Comparison of ENCODE assay signal across 8 mouse cellular contexts in genomic region chr16:10843486-10844318, GRCm38 (mm10). TPM values are rescaled to one million over a fixed set of nuclear protein-coding genes. Genes with fewer than 3 reads are reported as not detected.
DNase-seq lines count a peak whose midpoint lies in the region; ATAC-seq and TF ChIP-seq lines count a peak whose summit lies in the region.

No protein-coding gene starts in this region.

- no peak for TF ChIP-seq POLR2A in myocyte (IDR thresholded peaks at IDR 0.05; ENCODE audit: insufficient read length, low read depth)

- H3K4me3 ChIP-seq in forebrain, embryonic 11.5 days (ENCODE audit: low read depth, low read length): no peak overlapping the region
- 0 out of 2 replicates have a peak overlapping the region, but pooled peaks have one; percentile 7 for H3K4me3 ChIP-seq in hindbrain, embryonic 15.5 days
- peak overlapping the region; percentile 30; the same call in 1 of the 2 replicates for H3K4me3 ChIP-seq in liver, embryonic 13.5 days (replicated peaks)
- no peak overlapping the region for H3K4me3 ChIP-seq in myocyte

- no peaks in the 10 kb centered on the region for H3K36me3 ChIP-seq in forebrain, embryonic 11.5 days (ENCODE audit: control insufficient read depth, insufficient read depth, low read length)
- H3K36me3 ChIP-seq in hindbrain, embryonic 15.5 days: no peaks in the 10 kb centered on the region
- H3K36me3 ChIP-seq in liver, embryonic 13.5 days: peaks cover 8% of the 10 kb centered on the region
- no peaks in the 10 kb centered on the region for H3K36me3 ChIP-seq in myocyte (ENCODE audit: control insufficient read depth, insufficient read depth)

- WGBS in forebrain, embryonic 11.5 days: 32% methylated on average over 18 of the region's 18 CpGs
- WGBS in hindbrain, embryonic 15.5 days: 23% methylated on average over 18 of the region's 18 CpGs
- 5% methylated on average over 18 of the region's 18 CpGs for WGBS in liver, embryonic 13.5 days (ENCODE audit: insufficient replicate concordance)

- DNase-seq in right cerebral cortex, postnatal 4 days: peak; percentile 24
- DNase-seq in right cerebral cortex, adult 18-20 months: no peak
- DNase-seq in forebrain, embryonic 11.5 days (ENCODE audit: low spot score): peak; percentile 63
- DNase-seq in liver, embryonic 13.5 days: peak; percentile 15
- peak; percentile 83 for DNase-seq in thymus, postnatal 25 days
- DNase-seq in right cerebral cortex, postnatal 10 days (ENCODE audit: low spot score in 2 of 2): no peak

- no peak overlapping the region for H3ac ChIP-seq in myocyte (ENCODE audit: control insufficient read depth, insufficient read length)

- peak overlapping the region; percentile 16; the same call in 1 of the 2 replicates for H3K9ac ChIP-seq in forebrain, embryonic 11.5 days (ENCODE audit: low read length)
- no peak overlapping the region for H3K9ac ChIP-seq in hindbrain, embryonic 15.5 days
- H3K9ac ChIP-seq in liver, embryonic 13.5 days: no peak overlapping the region

- no peak for ATAC-seq in forebrain, embryonic 11.5 days (replicated peaks; ENCODE audit: low FRiP score)
- 0 out of 2 replicates have a peak, but pooled peaks have one; percentile 38 for ATAC-seq in hindbrain, embryonic 15.5 days (ENCODE audit: low FRiP score, low read depth)
- peak; percentile 46; the same call in 1 of the 2 replicates for ATAC-seq in liver, embryonic 13.5 days (ENCODE audit: low read depth)

- no peaks in the 10 kb centered on the region for H3K79me2 ChIP-seq in myocyte (ENCODE audit: control insufficient read depth, insufficient read depth)

- no peaks in the 10 kb centered on the region for H3K27me3 ChIP-seq in forebrain, embryonic 11.5 days (ENCODE audit: control insufficient read depth, insufficient read depth, low read length)
- no peaks in the 10 kb centered on the region for H3K27me3 ChIP-seq in hindbrain, embryonic 15.5 days
- H3K27me3 ChIP-seq in liver, embryonic 13.5 days: peaks cover 6% of the 10 kb centered on the region; the same call in 1 of the 2 replicates
- H3K27me3 ChIP-seq in myocyte (ENCODE audit: control insufficient read depth, insufficient read depth, insufficient read length): no peaks in the 10 kb centered on the region

- H3K4me2 ChIP-seq in forebrain, embryonic 11.5 days (ENCODE audit: low read depth, low read length, severe bottlenecking): no peak overlapping the region
- H3K4me2 ChIP-seq in hindbrain, embryonic 15.5 days: peak overlapping the region; percentile 46
- peak overlapping the region; percentile 54 for H3K4me2 ChIP-seq in liver, embryonic 13.5 days
- H3K4me2 ChIP-seq in myocyte (ENCODE audit: low read depth): peak overlapping the region; percentile 12

- no peak overlapping the region for H3K27ac ChIP-seq in forebrain, embryonic 11.5 days (ENCODE audit: low read depth, low read length)
- H3K27ac ChIP-seq in hindbrain, embryonic 15.5 days (replicated peaks): 0 out of 2 replicates have a peak overlapping the region, but pooled peaks have one; percentile 18
- H3K27ac ChIP-seq in liver, embryonic 13.5 days: no peak overlapping the region

- H3K9me3 ChIP-seq in forebrain, embryonic 11.5 days (ENCODE audit: control insufficient read depth, low read length): no peaks in the 10 kb centered on the region
- no peaks in the 10 kb centered on the region for H3K9me3 ChIP-seq in hindbrain, embryonic 15.5 days
- no peaks in the 10 kb centered on the region for H3K9me3 ChIP-seq in liver, embryonic 13.5 days (replicated peaks)

- 0 out of 2 replicates have a peak, but pooled peaks cover 2% of the 10 kb centered on the region for H3K4me1 ChIP-seq in forebrain, embryonic 11.5 days (replicated peaks; ENCODE audit: control insufficient read depth, insufficient read depth, low read length)
- H3K4me1 ChIP-seq in hindbrain, embryonic 15.5 days (replicated peaks): peaks cover 9% of the 10 kb centered on the region
- peaks cover 26% of the 10 kb centered on the region for H3K4me1 ChIP-seq in liver, embryonic 13.5 days (replicated peaks)

TF ChIP-seq in myocyte, 11 proteins besides CTCF, POLR2A, EP300 and RAD21:
- TF ChIP-seq TCF12 (IDR thresholded peaks at IDR 0.05; ENCODE audit: insufficient read depth, poor library complexity, severe bottlenecking): no peak
- TF ChIP-seq TCF3 (IDR thresholded peaks at IDR 0.05; ENCODE audit: insufficient read length, low read depth): no peak
- no peak for TF ChIP-seq REST (IDR thresholded peaks at IDR 0.05; ENCODE audit: insufficient read depth, insufficient read length)
- no peak for TF ChIP-seq E2F4 (IDR thresholded peaks at IDR 0.05; ENCODE audit: insufficient read depth)
- no peak for TF ChIP-seq MYOD1 (IDR thresholded peaks at IDR 0.05; ENCODE audit: control insufficient read depth in 1 of 3, insufficient read length in 2 of 3, low read depth in 2 of 3)
- no peak for TF ChIP-seq POLR2AphosphoS2 (IDR thresholded peaks at IDR 0.05; ENCODE audit: insufficient read length, low read depth)
- TF ChIP-seq MAX (IDR thresholded peaks at IDR 0.05; ENCODE audit: low read depth): no peak
- no peak for TF ChIP-seq SRF (IDR thresholded peaks at IDR 0.05; ENCODE audit: control insufficient read depth, insufficient read length, low read depth)
- TF ChIP-seq MYOG (IDR thresholded peaks at IDR 0.05; ENCODE audit: control insufficient read depth in 1 of 3, insufficient read depth in 1 of 3, insufficient read length in 2 of 3, low read depth in 2 of 3): no peak
- no peak for TF ChIP-seq CEBPB (IDR thresholded peaks at IDR 0.05; ENCODE audit: insufficient read depth, poor library complexity, severe bottlenecking)

RNA-seq across cellular contexts. Expression of gene Rmi2, which starts 8.8 kb away (rescaled TPM):
- polyA plus RNA-seq in forebrain, embryonic 11.5 days (2014; fragmentation: Nextera tagmentation; extraction: Ambion mirVana): 4.9 and 5.0 TPM in 2 replicates
- polyA plus RNA-seq in hindbrain, embryonic 15.5 days (2015; fragmentation: Nextera tagmentation; extraction: Ambion mirVana): 0.74 and 0.81 TPM in 2 replicates
- polyA plus RNA-seq in liver, embryonic 13.5 days (2015; fragmentation: Nextera tagmentation; extraction: Ambion mirVana): 2.1 and 2.3 TPM in 2 replicates
- polyA plus RNA-seq in myocyte (2012; fragmentation: generic; extraction: Trizol): 0.64 TPM

RNA-seq across cellular contexts. Expression of gene Gm11172, which starts 31.0 kb away (rescaled TPM):
- polyA plus RNA-seq in forebrain, embryonic 11.5 days (2014; fragmentation: Nextera tagmentation; extraction: Ambion mirVana): not detected in 2 replicates
- polyA plus RNA-seq in hindbrain, embryonic 15.5 days (2015; fragmentation: Nextera tagmentation; extraction: Ambion mirVana): not detected in 2 replicates
- not detected in 2 replicates for polyA plus RNA-seq in liver, embryonic 13.5 days (2015; fragmentation: Nextera tagmentation; extraction: Ambion mirVana)
- not detected for polyA plus RNA-seq in myocyte (2012; fragmentation: generic; extraction: Trizol)

RNA-seq across cellular contexts. Expression of gene Prm1, which starts 38.1 kb away (rescaled TPM):
- not detected in 2 replicates for polyA plus RNA-seq in forebrain, embryonic 11.5 days (2014; fragmentation: Nextera tagmentation; extraction: Ambion mirVana)
- 0.36 and 0.52 TPM in 2 replicates for polyA plus RNA-seq in hindbrain, embryonic 15.5 days (2015; fragmentation: Nextera tagmentation; extraction: Ambion mirVana)
- not detected in 2 replicates for polyA plus RNA-seq in liver, embryonic 13.5 days (2015; fragmentation: Nextera tagmentation; extraction: Ambion mirVana)
- not detected for polyA plus RNA-seq in myocyte (2012; fragmentation: generic; extraction: Trizol)

RNA-seq across cellular contexts. Expression of gene Prm2, which starts 47.8 kb away (rescaled TPM):
- not detected in 2 replicates for polyA plus RNA-seq in forebrain, embryonic 11.5 days (2014; fragmentation: Nextera tagmentation; extraction: Ambion mirVana)
- not detected in 2 replicates for polyA plus RNA-seq in hindbrain, embryonic 15.5 days (2015; fragmentation: Nextera tagmentation; extraction: Ambion mirVana)
- not detected in 2 replicates for polyA plus RNA-seq in liver, embryonic 13.5 days (2015; fragmentation: Nextera tagmentation; extraction: Ambion mirVana)
- not detected for polyA plus RNA-seq in myocyte (2012; fragmentation: generic; extraction: Trizol)

RNA-seq across cellular contexts. Expression of gene Prm3, which starts 53.0 kb away (rescaled TPM):
- not detected in 2 replicates for polyA plus RNA-seq in forebrain, embryonic 11.5 days (2014; fragmentation: Nextera tagmentation; extraction: Ambion mirVana)
- not detected in 2 replicates for polyA plus RNA-seq in hindbrain, embryonic 15.5 days (2015; fragmentation: Nextera tagmentation; extraction: Ambion mirVana)
- not detected in 2 replicates for polyA plus RNA-seq in liver, embryonic 13.5 days (2015; fragmentation: Nextera tagmentation; extraction: Ambion mirVana)
- polyA plus RNA-seq in myocyte (2012; fragmentation: generic; extraction: Trizol): not detected

Comparison
In these comparisons a context has a peak if more than half of its experiments do, and no peak if none do; other contexts are left out.
1. DNase-seq: peak in right cerebral cortex, postnatal 4 days (single experiment), forebrain, embryonic 11.5 days (single experiment), liver, embryonic 13.5 days (single experiment) and thymus, postnatal 25 days (single experiment); none in right cerebral cortex, adult 18-20 months (single experiment) and right cerebral cortex, postnatal 10 days (0 of 2).
2. H3K4me3 ChIP-seq: peak in hindbrain, embryonic 15.5 days (single experiment) and liver, embryonic 13.5 days (single experiment); none in forebrain, embryonic 11.5 days (single experiment) and myocyte (single experiment).